Mouse (Mus musculus) frontal cortex, adult (tissue): ENCODE measurements around the gene Tmem221.
A peak's percentile ranks its signal among the peaks of the same experiment; 100 is the strongest.
"Not testable (repeated sequence)": the region's sequence is repeated elsewhere in the genome, so short reads cannot be mapped to it uniquely, and the experiment has no call there.

ENCODE experiments used
- ATAC-seq: cut with Nextera tagmentation; 2 replicates; pipeline ENCODE4 v1.9.2; 2017; ENCODE audit warnings: mild to moderate bottlenecking, moderate library complexity, mixed read lengths; ENCODE audit not compliant: low TSS enrichment

The Tmem221 gene

DNA sequence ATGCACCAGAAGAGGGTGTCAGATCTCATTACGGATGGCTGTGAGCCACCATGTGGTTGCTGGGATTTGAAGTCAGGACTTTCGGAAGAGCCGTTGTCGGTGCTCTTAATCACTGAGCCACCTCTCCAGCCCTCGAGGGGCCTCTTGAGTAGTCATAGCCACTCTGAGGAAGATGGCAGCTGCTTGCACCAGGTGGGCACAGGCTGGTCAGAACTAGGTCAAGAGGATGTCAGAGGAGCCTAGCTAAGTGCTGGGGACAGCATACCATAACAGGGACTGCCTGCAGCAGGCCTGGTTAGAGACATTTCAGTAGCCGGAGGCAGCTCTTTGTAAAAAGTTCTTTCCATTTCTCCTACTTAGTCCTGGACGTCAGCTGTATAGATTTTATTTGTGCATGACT, 7.9 kb downstream of the Tmem221 start:
- no peak for ATAC-seq

DNA sequence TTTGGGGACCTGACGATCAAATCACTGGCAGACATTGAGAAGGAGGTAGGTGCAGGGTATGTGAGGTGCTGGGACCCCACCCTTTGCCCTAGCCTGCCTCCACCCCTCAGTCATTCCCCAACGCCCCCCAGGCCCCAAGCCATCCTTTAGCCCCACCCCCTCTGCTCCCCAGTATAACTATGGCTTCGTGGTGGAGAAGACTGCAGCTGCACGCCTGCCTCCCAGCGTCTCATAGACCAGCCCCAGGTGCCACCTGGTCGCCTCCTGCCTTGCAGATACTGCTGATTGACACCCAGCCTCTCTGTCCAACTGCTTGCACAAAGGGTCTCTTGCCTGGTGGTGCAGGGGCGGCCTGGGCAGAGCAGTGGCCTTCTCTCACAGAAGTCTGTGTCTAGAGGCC, 11.1 kb downstream of the Tmem221 start:
- ATAC-seq, result no peak

DNA sequence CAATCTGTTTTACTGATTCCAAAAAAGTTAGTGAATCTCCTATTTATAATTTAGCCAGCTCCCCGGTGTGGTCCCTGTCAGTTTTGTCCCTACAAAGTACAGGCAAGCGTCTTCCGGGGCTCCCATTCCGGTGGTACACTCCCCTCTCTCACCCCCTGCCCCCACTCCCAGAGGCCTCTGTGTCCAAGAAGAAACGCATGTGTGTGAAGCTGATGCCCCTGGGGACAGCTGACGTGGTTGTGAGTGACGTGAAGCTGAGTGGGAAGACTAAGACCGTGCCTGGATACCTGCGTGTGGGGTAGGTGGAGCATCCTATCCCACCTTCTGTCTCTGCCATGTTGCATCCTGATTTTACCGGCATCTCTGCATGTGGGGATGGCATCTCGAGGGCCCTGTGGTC, 13.6 kb downstream of the Tmem221 start:
- ATAC-seq, result no peak

DNA sequence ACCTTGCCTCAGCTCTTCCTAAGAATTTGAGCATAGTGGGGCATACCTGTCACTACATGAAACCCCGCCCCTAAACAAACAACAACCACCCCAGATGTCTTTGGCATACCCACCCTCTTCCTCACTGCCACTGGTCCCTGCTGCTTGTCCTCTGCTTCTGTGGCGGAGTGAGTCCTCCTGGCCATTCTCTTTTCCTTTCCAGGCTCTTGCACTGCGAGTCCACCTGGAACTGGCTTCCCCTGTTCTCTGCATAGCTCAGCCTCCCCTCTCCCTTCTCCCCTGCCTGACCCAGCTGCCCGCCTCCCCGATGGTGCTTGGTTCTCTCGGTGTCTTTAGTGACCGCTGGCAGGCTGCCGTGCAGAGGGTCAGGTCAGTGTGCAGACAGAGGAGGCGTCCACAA, 14.9 kb downstream of the Tmem221 start:
- ATAC-seq, result no peak

DNA sequence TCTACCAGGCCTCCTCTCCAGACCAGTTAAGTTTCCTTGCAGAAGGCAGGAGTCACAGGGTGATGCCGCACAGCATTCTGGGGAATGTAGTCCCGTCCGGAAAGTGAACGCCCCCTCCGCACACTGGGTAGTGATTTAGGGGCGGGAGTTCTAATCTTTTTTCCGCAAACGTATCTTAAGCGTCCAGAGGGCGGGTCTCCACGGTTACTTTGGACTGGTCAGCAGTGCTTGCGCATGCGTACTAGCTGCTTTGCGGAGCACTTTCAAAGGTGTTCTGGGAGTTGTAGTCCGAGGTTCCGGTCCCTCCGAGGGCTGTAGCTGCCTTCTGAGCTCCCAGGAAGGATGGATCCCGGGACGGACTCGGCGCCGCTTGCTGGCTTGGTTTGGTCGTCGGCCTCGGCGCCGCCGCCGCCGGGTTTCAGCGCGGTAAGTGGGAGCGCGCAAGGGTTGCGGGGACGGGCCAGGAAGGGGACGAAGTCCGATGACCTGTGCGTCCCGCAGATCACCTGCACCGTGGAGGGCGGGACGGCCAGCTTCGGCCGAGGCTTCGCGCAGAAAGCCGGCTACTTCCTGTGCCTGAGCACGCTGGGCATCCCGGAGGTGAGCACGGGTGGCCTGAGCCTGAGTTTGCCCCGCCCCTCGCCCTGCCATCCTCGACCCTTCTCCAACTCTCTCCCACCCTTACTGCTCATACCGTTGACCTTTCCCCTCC, 15.9 kb downstream of the Tmem221 start, which contains the start of gene Mvb12a:
Mvb12a (plus strand) TSS at position 291 of the 712 bp plus-strand sequence.
- ATAC-seq, result peak; percentile 95

DNA sequence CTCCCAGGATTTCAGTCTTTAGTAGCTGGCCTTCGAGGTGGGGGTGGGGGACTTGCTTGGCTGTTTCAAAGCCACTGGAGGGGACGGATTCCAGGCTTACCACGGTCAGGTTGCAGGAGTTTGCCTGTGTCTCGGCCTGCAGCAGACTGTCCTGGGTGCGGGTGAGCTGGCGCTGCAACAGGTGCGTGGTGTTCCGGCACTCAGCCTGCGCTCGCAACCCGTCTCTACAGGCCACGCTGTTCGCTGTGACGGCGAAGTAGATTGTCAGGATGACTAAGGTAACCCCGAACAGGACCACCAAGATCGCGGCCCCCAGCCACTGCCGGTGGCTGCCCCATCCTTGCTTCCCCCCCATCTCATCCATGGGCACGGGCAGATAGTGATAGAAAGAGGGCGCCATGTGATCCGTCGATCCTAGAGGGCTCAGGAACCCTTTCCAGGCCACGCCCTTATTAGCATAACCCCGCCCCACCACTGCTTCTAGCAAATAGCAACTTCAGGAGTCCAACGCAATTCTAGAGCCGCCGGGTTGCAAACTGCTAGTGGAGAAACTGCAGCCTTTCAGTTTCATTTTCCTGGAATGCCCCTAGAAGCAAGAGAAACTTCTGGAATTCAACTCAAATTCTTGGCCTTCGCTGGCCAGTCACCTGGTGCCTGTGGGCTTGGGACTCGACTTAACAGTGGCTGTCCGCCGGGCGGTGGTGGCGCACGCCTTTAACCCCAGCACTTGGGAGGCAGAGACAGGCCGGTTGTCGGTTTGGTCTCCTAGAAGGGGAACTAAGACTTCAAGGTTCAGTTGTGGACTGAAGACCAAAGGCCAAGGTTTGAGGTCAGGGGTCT, 21.4 kb downstream of the Tmem221 start, which contains the start of gene Bst2:
Bst2 (minus strand) TSS at position 429 of the 840 bp plus-strand sequence.
- ATAC-seq, result peak; percentile 53; the same call in 1 of the 2 replicates

DNA sequence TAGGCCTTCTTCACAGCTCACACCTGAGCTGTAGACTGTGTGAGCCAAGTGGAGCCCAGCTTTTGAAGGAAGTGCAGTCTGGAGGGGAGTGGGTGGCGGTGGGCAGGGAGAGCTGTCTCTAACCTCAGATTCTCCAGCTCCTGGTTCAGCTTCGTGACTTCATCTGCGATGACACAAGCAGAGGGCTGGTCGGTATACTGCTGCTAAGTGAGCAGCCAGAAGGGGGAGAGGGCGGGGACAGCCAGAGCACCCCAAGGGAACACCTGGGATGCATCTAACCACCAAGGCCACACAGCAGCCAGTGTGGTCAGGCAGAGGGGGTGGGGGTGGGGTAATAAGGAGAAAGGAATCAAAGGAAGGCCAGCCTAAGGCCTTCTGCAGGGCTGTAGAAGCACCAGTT, 23.0 kb downstream of the Tmem221 start:
- ATAC-seq, result peak; percentile 70

DNA sequence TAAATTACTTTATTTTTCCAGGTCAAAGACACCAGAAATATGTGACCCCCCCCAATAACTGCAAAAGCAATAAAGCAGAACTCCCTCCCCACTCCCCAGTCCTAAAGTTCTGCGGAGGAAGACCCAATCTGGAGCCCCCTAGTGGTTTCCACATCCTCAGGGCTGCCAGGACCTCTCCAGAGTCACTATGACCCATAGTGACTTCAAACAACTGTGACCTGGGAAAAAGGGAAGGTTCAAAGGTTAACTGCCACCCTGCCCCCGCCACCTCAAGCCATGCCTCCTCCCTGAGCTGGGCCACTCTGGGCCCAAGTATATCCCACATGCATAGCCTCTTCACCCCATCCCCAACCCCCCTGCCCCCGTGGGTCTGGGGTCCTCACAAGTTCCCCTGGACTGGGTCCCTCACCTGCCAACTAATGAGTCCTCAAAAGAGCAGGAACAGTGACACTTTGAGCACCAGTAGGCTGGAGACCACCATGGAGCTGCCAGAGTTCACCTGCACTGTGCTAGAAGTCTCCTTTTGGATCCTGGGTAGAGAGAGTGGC, 24.3 kb downstream of the Tmem221 start:
- no peak for ATAC-seq

DNA sequence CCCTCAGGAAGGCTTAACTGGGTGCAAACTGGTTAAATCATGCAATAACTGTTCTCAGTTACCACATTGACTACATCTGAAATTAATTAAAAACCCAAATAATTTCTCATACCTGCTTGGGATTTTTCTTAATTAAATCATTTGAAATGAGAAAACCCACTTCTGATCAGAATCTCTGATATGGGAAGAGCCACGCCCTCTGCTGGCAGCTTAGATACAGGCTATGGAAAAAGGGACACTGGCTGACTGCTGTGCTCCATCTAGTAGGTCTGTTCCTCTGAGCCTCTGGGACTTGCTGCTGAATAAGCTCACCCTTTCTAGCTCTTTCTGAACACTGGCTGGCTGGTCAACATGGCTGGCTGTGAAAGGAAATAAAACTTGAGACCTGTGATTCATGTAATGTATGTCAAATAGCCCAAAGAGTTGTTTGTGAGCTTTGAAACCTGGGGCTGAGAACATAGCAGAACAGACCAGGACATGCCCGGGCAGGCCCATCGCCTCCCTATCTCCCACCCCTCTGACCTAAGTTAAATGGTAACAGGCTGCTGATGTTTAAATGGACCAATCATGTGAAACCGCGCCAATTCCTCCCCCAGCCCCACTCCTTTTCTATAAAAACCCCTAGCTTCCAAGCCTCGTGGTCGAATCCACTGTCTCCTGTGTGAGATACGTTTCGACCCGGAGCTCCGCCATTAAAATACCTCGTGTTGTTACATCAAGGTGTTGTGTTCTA, 27.8 kb downstream of the Tmem221 start:
- ATAC-seq, result not testable (repeated sequence)

DNA sequence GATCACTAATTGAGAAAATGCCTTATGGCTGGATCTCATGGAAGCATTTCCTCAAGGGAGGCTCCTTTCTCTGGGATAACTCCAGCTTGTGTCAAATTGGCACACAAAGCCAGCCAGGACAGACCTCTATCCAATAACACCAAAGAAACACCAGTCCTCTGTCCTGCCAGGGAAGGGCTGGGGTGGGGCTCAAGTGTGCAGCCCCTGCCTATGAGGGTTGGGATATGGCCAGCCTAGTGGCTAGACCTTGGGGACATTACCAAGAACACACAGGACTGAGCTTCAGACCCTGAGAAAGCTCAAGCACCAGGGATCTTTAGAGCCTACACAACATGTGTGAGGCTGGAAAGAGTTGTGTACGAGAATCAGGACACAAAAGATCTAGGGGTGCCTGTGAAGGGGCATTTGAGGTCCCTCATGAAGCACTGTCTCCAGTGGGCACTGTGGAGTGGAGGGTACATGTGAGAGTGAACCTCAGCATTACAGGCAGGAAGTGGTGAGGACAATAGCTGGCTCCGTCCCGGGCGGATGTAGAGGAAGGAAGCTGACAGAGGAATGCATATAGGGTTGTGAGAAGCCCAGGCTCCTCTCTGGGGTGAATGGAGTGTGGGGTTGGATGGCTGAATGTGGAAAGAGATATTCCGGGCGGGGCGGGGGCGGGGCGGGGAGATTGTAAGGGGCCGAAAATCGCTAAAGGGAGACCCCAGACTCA, 30.2 kb downstream of the Tmem221 start:
- ATAC-seq, result no peak

DNA sequence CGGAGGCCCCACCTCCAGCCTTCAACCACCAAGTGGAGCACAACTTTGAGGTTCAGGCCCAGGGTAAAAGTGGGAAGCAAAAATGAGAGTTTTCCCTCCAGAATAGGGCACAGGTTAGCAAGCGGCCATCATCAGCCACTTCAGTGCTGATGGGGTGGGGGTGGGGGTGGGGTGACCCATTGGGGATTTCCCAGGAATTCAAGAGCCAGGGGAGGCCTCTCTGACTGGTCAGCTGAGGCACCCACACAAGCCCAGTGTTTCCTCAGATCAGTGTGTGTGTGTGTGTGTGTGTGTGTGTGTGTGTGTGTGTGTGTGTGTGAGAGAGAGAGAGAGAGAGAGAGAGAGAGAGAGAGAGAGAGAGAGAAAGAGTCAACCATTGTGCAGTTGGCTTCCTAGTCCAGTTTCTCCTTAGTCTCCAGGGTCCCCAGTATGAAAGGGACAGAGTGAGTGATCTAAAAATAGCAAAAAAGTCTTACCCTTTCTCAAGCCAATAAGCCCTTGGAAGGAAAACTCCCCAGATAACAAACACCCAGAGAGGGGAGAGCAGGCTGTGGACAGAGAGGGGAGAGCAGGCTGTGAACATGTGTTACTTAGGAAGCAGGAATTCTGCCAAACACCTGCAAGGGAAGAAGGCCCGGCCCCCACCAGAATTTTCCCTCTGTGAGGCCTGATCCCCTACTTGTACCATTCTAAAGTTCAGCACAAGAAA, 31.4 kb downstream of the Tmem221 start:
- no peak for ATAC-seq

DNA sequence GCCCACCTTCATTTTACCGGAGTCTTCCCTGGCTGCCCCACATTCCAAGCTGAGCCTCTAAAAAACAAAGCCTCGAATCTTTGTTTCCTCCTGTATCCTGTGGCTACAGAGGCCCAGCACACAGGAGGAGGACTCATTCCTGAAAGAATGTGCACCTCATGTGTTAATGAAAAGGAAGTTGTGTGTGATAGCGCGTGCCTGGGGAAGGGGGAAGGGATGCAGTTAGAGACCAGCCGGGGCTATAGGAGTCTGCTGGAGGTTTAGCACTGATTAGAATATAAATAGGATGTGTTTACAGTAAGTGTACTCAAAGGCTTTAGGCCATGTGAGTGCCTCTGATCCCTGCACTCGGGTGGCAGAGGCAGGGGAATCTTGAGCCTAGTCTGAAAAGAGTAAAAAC, 32.4 kb downstream of the Tmem221 start:
- no peak for ATAC-seq

DNA sequence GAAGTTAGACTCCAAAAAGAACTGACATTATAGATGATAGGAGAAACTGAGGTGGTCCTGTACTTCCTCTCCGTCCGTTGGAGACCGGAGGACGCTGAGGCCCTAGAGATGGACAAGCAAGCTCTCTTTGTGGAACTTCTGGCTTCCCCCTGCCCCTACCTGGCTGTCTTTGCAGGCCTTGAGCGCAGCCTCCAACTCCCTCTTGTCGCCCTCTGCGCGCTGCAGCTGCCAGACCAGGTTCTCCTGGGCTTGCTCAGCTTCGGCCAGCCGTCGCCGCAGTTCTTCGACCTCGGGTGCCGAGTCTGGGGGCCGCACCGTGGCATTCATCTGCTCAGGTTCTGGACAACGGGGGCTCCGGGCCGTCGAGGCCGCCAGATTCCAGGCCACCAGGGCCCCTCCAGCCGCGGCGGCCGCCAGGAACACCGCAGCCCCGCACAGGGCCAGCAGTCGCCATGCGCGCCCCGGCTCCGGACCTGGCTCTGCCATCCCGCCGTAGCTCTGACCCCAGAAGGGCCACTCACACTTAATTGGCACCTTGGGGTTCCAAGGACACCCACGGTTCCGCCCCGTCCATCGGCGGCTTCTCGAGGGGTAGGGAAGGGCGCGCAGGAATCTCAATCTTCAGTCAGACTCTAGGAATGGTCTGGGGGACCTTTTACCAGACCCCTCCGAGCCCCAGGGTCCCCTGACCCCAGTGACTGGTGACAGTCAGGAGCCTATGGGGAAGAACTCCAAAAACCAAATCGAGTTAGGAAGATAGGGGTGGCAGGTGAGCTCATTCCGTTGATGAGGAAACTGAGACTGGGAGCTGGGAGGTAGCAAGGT, 33.2 kb downstream of the Tmem221 start, which contains the start of gene Ccdc194:
Ccdc194 (minus strand) TSS at position 486 of the 825 bp plus-strand sequence.
- ATAC-seq, result no peak

DNA sequence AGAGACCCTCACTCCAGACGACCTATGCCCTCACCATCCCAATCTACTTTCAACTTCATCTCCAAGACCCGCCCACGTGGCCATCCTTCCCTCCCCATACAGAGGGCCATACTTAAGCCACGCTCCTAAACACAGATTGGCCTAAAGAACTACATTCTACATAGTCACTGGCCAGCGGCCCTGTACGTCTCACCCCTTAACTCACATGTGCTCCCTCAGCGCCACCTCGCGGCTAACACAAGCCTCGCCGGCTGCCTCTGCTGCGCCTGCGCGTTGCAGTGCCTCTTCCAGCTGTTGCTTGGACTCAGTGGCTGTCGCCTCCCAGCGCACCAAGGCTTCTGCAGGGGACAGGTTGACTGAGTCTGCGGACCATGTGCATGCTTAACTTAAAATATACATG, 37.0 kb downstream of the Tmem221 start:
- ATAC-seq, result peak; percentile 96

DNA sequence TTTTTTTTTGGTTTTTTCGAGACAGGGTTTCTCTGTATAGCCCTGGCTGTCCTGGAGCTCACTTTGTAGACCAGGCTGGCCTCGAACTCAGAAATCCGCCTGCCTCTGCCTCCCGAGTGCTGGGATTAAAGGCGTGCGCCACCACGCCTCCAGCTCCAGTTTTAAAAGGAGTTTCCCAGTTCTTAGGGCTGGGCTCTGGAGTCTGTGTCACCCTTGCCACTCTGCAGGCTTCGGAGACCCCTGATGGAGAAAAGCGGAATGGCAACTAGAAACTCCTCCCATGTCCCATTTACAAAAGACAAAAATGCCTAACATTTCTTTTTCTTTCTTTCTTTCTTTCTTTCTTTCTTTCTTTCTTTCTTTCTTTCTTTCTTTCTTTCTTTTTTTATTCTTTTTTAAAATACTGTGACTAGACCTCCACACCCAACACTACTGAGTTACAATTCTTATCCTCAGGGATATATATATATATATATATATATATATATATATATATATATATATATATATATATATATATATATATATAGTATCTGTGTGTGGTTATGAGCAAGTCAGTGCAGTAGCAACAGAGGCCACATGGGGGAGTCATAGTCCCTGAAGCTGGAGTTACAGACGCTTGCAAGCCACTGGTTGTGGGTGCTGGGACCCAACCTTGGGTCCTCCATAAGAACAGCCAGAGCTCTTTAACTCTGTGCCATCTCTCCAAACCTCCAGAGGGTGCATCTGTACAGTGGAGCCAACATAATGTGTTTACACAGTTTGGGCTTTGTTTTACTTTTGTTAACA, 39.4 kb downstream of the Tmem221 start:
- ATAC-seq, result not testable (repeated sequence)

DNA sequence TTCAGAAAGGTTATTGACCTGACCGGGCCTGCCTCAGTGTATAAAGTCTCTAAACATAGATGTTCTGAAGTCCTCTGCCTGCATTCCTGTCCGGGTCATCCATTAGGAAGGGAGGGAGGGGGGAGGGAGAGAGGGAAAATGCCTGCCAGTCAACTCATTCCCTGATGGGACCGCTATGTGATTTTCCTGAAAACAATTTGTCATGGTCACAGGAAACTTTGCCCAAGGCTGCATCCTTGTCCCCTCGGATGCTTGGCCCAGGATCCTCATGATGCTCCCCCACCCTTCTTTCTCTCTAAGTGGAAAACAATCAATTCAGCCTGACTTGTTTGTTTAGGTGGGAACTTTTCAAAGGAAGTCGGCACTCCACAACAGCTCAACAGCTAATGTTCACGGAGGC, 41.9 kb downstream of the Tmem221 start:
- ATAC-seq, result no peak

DNA sequence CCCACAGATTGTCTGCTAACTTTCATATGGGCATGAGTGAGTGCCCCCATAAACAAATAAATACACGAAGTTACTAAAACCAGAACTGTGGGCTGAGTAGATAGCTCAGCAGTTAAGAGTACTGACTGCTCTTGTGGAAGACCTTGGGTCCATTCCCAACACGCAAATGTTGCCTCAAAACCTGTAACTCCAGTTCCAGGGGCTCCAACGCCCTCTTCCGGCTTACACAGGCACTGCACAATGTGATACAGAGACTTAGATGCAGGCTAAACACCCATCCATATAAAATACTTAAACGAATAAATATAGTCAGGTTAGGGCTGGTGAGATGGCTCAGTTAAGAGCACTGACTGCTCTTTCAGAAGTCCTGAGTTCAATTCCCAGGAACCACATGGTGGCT, 43.6 kb downstream of the Tmem221 start:
- no peak for ATAC-seq

DNA sequence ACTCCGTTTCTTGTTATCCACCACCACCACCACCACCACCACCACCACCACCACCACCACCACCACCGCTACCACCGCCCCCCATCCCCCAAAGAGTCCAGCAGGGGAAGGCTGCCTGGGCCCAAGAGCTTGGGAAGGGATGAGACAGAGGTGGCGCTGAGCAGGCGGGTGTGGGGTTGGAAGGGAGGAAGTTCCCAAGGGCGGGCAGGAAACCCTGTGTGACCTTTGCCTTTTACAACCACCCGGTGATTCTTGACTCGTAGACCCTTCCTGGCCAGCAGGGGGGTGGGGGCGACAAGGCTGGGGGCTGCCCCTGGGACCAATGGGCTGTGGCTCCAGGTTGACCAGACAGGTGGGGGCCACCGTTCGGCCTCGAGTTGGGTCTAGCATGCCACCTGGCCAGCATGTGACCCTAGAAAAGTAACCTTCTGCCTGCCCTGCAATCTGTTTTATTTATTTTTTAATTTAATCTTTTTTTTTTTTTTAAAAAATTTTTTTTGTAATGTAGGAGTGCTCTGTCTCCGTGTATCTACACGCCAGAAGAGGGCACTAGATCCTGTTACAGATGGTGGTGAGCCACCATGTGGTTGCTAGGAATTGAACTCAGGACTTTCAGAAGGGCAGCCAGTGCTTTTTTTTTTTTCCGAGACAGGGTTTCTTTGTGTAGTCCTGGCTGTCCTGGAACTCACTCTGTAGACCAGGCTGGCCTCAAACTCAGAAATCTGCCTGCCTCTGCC, 45.5 kb downstream of the Tmem221 start:
- ATAC-seq, result no peak
